Mouse (Mus musculus) right cerebral cortex, postnatal 25 days (tissue): ENCODE data around the gene Qrfp.
A peak's percentile ranks its signal among the peaks of the same experiment; 100 is the strongest.

Experiments
- DNase-seq: peaks from one replicate; pipeline ENCODE4 v3.0.0; 2022

The Qrfp gene

DNA sequence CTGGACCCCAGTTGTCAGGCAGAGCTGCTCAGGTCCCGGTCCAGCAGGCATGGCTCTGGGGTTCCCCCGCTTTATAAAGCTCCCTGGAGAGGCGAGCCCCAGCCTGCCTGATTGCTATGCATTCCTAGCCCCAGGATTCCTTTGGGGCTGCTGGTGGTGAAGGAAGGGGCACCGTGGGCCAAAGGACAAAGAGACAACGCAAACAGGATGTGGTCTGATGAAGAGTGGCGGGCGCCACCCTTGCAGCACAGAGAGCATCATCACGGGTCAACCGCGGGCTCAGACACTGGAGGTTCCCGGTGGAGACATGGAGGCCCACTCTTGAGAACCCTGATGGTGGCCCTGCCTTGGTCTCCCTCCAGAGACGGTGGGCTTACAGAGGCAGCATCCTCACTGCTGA lies at the start of gene Qrfp:
Qrfp (minus strand) TSS at position 137 of the 400 bp plus-strand sequence.
- no peak for DNase-seq

DNA sequence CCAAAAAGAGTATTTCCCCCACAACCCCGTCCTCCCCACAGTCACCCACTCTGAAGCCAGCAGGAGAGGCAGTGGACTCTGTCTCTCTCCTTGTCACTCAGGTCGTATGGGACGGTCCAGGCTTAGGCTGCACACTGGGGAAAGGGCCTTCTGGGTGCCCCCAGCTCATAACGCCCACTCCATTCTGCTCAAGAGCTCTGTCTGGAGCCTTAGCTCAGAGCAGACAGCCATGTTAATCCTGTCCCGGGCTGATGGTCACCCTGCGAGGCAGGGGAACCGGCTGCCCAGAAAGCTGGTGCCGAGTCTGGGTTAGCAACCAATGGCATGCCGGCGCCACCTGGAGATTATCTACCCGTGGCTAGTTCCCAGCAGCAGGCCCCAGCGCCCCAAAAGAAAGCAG lies 48.1 kb upstream of the Qrfp start:
- DNase-seq: no peak

DNA sequence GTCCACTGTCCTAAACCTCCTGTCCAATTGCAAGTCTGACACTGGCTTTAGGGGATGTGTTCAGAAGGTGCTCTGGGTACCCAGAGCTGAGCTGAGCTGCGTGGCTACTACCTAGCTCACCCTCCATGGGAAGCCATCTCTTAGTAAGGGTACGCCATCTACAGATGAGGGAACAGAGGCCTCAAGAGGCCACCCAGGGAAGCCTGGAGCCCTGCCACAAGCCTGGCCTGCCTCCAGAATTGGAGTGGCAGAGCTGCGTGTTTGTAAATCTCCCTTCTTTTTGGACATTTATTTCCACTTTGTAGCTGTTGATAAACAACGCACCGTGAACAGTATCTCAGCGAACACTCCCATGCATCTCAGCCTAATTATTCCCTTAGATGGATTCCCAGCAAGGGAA lies 46.8 kb upstream of the Qrfp start:
- no peak for DNase-seq

DNA sequence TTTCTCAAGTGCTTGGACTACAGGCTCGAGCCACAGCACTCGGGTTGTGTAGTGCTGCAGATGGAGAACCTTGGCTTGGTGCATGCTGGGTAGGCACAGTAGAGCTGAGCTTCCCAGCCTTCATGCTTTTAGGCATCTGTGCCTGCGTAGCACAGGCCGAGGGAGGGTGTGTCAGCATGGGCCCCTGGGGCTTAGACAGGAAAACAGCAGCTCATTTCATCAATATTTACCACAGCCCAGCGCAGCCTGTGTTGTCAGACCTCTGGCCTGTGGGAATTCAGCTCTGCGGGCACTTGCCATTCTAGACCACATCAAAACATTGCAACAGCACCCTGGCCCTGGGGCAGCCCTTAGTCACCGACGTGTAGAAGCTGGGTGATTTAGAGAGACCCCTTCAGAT lies 45.6 kb upstream of the Qrfp start:
- no peak for DNase-seq

DNA sequence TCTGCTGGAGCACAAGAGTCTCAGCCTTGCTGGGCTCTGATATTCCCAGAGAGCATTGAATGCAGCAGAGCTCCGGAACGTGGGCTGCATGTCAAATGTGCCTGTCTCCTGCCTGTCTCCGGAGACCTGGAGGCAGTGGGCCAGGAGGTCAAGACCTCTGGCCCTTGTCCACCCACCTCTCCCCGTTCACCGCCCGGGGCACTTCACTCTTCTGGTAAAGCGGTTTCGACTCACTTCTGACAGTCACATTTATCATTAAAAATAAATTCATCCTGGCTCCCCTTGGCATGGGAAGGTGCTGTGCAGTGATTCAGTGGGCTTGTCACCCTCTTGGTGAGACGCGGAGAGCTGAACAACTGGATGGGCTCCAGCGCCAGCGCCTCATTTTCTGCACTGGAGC lies 39.8 kb upstream of the Qrfp start:
- no peak for DNase-seq

DNA sequence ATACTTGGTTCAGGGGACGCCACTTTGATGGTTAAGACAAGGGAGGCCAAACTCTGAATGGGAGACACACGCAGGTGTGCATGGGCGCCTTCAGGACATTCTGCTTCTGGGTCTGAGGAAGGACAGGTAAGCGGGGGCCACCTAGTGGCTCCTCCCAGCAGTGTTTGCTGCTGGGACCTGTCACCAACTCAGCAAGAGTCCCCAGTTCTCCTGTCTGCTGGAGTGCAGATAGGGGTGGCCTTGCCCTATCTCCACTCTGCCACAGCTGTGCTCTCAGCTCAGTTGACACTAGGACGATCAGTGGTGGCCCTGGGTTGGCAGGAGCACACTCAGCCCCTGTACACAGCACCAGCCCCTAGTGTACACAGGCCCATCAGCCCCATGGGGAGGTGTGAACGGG lies 37.5 kb upstream of the Qrfp start:
- no peak for DNase-seq

DNA sequence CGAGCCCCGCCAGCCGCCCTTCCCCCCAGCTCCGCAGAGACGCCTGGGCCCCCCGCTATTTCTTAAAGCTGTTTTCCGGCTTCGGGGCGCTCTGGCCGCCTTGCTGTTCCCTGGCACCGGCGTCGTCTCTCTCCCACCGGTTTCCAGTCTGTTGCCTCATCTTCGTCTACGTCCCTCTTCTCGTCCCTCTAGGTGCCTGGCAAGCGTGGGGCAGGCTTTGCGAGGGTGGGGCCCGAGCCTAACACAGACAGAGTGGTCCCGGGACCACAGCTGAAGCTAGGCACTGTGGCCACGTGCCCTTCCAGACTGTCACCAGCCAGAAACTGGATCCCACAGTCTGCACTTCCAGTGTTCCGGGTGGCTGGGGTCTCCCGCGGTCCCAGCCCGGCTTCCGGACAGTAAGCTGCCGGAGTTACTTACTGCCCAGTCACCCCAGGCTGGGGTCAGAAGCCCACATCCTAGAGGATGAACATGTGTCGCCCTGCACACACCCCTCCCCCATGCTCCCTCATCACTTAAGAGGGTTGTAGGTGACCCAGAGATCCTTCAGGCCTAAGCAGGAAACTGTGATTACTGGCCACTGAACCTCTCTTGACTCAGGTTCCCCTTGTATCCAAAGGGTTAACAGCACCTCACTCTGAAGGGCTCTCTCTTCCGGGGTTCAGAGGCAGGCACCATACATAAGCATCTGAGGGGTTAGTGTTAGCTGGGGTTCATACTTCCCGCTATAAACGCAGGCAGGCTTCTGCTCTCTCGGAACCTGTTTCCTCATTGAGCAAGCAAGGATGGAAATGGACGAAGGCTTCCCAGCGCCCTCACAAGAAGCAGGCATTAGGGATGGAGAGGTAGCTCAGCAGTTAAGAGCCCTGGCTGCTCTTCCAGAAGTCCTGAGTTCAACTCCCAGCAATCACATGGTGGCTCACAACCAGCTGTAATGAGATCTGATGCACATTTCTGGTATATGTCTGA lies 36.6 kb upstream of the Qrfp start:
- DNase-seq: no peak

DNA sequence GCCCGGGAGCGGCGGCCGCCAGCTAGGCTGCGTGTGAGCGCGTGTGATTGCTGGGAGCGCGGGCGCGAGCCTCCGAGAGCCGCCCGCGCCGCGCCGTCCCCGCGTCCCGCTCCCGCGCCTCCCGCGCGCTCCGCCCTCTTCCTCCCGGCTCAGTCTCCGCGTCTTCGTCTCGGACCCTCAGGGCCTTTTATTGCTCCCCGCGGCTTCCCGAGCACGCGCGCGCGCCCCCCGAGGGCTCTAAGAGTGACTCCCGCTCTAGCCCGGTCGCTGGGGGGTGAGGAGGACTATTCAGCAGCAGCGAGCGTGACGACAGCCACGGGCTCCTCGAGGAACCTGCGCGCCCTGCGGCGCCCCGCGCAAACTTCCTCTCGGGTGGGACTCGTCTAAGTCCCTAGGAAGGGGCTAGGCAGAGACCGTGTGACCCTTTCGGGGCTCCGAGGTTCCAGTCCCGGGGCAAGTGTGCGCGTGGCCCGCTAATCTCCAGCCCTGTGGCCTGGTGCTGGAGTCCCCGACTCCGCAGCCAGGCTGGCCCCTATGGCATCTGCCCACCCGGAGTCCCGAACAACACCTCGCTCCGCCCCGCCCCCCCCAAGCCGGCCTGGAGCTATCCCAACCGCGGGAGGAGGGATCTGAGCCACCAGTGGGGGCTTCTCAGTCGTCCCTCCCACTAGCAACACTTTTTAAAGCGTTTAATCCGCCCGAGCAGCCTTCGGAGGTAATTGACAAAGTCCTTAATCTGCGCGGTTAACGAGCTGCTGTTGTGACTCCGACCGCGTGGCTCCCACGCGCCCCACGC lies 35.7 kb upstream of the Qrfp start, which contains the start of gene Fibcd1:
Fibcd1 (minus strand) TSS at position 110 of the 796 bp plus-strand sequence.
- no peak for DNase-seq

DNA sequence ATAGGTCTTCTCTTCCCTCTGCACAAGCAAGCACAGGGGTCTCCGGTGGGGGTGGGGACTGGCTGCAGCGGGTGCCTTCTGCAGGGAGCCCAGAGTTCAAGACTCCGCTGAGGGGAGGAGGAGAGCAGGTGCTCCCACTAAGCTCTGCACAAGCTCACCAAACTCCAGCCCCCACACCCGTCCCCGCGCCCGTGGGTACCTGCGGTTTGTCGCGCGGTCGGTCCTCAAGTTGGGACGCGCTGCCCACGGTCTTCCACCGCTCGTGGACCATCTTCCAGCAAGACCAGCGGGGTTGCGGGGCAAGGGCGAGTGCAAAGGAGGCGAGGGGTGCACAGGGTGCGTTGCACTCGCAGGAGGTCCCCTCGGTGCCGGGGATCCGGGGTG lies 35.1 kb upstream of the Qrfp start:
- no peak for DNase-seq

DNA sequence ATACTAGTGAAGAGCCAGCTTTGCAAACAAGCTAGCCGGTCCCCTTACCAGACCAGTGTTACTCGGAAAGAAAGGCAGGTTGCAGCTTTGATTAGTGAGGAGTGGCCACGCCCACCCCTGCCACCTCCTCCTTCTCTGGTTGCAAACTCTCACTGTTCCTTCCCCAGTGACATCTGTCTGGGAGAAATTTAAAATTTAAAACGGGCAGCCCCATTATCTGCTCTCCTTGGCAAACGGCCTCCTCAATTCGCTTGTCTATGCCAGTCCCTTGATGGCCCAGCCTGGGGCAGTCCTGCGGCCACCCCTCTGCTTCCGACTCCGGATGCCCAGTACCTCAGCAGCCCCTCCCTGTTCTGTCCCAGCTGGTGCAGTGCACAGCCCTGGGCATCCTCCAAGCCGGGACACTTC lies 34.4 kb upstream of the Qrfp start:
- DNase-seq: no peak

DNA sequence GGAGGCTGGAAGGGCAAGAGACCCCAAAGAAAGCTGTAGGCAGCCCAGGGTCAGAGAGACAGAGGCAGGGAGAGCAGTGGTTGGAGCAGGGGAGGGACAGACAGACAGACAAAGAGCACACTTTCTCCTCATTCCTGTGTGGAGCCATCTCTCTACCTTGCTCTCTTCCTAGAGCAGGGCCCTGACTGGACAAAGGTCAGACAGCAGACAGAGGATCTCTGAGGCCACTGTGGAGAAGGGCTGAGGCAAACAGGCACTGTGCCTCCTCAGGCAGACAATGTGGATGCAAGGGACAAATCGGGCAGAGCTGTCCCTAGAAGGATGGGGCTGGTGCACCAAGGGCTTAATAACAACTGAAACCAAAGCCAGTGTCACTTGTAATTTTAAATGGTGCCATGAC lies 28.5 kb upstream of the Qrfp start:
- DNase-seq: no peak

DNA sequence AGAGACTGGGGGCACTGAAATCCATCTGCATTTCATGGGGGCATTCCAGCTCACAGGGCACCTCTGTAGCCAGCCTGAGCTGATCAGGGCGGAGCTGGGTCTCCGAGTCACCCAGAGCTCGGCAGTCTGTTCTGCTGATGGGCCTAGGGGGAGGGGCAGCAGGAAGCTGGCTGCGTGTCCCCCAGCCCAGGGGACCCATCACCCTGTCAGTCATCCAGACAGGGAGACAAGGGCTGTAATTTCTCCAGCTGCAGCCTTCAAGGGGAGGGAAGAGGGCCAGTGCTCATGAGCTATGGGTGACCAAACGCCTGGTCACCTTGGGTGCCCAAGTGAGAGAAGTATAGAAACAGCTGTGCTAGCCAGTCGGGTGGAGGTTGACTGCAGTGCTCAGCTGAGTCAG lies 26.6 kb upstream of the Qrfp start:
- no peak for DNase-seq

DNA sequence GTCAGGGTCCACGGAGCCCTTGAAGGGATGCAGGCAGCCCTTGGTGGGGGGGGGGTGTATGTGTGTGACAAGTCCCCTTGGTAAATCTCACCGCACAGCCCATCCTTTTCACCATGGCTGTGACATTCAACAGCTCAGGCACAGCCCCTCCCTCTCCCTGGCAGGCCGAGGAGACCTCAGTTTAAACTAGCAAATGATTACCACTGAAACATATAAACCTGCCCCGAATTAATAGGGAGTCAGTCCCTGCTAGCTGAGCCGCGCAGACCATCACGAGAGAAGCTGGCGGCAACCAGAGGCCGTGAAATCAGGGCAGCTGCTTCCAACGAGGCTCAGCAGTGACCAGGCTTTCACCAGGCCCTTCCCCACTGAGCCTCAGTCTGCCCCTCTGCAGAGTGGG lies 25.7 kb upstream of the Qrfp start:
- no peak for DNase-seq

DNA sequence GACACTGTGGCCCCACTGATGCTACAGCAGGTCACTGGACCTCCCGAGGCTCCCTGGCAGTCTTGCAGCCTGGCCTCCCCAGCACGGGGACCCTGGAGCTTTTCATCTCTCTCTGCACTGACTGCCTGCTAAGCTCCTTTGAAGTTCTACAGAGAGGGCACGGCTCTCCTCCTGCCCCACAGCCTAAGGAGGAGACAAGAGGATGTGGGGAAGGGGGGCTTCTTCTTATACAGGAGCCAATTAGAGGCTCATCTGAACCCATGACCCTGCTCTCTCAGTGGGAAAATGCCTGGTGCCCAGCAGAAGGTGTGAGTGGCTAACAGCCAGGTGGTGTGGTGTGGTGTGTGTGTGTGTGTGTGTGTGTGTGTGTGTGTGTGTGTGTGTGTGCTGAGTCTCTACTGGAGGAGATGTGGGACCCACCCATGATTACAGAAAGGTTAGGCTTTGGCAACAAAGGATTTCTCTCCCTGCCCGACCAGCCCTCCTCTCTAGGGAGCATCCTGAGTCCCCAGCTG lies 18.0 kb upstream of the Qrfp start:
- DNase-seq: no peak

DNA sequence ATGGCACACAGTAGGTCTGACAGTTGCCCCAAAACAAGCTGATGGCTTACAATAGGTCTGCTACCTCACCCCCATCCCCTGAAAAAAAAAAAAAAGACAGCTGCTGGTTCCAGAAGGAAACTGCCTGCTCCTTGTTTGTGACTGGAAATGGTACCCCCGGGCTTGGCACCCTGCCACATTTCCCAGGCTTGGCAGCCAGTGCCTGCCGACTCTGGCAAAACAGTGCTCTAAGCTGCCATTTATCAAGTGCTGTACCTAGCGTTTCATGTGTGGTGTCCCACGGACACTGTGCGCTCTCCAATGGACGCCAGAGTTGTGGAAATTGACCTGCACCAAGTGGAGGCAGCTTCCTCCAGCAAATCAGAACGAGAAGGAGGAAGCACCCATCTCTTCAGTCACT lies 17.5 kb upstream of the Qrfp start:
- DNase-seq: no peak

DNA sequence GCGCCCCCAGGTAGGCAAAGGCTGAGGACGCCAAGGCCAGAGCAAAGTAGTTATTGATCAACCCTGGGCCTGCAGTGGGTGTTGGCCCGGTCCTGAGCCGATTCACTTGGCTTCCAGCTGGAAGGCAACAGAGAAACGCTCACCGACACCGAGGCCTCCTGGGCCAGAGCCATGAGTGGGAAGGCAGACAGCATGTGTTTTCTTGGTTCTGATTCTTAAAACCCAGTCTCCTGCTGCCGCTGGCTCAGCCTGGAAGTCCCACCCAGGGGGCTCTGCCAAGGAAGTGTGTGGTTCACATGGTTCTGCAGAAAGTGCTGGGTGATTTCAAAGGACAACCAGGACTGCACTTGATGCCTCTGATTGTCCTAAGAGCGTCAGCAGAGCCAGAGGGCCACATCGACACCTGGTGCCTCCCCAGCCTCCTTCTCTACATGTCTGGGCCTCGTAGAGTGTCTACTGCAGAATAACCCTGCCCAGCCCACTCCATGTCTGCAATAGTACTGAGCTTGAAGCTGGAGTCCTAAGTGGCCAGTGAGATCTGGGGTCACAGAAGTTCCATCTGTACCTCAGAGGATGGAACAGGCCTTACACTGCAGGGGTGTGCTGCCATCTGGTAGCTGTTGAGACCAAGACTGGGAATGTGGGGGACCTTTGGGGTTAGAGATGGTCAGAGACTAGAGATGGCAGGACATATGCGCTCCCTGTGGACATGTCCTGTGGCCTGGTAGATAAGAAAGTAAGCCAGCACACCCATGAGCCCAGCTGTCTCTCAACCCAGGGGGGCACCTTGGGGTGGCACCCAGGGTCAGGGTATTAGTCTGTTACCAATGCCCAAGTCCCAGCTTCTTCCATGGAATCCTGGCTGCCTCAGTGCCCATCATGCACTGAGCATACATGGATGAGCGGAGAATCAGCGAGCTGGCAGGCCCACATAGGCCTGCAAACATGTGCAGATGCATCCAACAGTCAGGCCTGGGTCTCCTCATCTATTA lies 16.0 kb upstream of the Qrfp start:
- no peak for DNase-seq

DNA sequence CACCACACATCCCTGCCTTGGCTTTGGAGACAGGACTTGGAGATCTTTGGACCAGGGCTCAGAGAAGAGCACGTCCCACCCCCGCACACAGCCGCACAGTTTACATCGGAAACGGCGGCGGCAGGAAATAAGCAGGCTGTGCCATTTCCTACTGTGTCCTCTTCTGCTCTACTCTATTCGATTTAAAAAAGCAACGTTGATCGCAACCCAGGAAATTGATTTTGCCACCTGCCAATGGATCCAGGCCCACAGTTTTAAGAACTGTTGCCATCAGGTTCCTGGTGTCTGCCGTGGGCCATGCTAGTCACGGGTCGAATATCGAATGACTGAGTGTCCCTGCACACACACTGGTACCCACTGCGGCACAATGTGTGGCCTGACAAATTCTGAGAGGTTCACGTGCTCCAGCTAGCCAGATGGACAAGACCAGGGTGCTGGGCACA lies 15.1 kb upstream of the Qrfp start:
- DNase-seq: no peak

DNA sequence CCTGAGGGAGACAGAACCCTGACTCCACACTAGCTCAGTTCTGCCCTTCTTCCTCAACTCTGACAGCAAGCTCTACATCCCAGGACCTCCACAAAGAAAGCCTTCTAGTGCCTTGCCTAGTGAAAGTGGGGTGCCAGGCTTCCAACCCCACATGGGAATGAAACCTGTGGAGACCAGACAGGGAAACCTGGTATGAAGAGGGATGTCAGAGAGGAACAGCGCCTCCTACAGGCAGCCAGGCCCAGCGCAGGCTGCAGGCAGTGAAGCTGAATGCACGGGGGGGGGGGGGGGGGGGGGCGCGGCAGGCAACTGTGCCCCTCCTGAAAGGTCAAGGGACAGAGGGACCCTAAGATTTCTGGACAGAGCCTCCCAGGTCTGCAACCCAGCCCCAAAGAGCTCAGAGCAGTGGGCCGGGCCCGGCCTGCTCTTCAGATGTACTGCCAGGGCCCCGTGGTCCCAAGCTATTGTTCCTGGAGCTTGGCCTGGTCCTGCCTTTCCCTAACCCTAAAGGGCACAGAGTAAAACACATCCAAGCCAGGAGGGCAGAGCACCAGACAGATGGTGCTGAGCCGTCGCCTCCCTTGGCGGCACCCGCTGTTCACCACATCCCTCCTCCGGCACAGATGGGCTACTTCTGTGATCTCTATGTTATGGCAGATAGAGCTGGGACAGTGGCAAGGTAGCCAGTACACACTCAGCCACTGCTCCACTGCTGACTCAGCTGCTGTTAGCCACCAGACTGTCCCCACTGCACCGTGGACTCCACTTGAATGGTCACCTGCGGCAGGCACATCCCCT lies 13.8 kb upstream of the Qrfp start:
- DNase-seq: peak; percentile 44

DNA sequence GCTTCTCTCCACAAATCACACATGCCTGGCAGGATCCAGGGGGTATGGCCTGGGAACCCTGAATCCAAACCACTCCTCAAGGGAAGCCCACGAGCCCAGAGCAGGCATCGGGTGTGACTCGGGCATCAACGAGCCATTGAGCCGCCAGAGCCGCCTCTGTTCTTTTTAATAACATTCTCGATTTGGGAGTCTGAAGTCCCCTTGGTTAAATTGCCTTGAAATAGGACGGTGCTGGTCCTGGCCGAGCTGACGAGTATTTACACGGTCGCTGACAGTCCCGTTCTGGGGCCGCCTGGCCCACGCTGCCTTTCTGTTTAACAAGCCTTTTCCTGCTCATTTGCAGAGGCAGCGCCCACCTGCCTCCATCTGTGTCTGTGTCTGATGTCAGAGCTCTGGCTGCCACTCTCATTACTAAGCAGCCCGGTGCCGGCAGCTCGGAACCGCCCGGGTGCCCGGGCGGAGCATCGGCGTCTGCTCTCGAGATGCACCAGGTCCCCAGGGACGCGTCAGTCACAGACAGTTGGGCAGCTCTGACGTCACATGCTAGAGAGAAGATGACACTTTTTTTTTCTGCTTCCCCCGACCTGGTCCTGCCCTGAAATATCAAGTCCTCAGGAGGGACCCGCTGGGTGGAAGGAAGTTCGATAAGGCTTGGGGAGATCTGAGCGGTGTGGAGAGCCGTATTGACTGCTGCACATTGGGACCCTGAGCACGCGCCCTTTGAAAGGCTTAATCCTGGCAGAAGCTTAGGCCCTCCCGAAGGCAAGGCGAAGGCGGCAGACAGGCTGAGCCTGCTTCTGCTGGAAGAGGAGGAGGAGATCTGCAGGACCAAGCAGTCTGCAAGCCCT lies 12.4 kb upstream of the Qrfp start:
- DNase-seq: peak; percentile 81

DNA sequence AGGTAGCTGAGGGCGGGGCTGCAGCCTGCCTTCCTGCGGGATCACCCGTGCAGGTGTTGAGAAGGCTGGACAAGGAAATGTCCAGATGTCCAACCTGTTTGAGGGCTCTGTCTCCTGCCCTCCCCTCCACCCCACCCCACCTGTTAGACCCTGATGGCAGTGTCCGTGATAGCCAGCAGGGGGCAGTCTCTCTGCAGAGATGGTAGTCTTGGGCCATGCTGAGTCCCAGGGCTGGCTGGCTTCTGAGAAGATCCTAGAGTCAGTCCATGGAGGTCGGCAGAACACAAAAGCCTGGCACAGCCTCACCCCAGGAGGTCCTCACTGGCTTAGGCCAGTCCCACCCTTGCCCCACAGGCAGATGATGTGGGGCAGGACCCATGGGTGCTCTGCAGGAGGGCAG lies 5.0 kb upstream of the Qrfp start:
- peak; percentile 50 for DNase-seq

DNA sequence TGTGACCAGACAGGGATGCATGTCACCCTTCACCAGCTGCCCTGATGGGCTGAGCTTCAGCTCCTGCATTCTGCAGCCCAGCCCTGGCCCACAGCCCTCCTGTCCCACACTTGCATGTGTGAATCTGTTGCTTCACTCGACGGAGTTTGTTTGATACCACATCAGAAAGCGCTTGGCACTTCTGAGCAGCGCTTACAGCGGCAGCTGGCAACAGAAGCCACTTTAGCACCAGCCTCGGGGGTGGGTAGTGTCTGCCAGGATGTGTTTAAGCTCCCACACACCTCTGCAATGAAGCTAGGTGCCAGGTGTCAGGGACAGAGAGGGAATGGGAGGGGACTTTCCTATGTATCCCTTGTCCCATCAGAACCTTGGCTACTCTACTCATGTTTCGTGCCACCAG lies 4.3 kb upstream of the Qrfp start:
- peak; percentile 52 for DNase-seq
